9 mouse cellular contexts compared by ENCODE assay signal in the genomic region with DNA sequence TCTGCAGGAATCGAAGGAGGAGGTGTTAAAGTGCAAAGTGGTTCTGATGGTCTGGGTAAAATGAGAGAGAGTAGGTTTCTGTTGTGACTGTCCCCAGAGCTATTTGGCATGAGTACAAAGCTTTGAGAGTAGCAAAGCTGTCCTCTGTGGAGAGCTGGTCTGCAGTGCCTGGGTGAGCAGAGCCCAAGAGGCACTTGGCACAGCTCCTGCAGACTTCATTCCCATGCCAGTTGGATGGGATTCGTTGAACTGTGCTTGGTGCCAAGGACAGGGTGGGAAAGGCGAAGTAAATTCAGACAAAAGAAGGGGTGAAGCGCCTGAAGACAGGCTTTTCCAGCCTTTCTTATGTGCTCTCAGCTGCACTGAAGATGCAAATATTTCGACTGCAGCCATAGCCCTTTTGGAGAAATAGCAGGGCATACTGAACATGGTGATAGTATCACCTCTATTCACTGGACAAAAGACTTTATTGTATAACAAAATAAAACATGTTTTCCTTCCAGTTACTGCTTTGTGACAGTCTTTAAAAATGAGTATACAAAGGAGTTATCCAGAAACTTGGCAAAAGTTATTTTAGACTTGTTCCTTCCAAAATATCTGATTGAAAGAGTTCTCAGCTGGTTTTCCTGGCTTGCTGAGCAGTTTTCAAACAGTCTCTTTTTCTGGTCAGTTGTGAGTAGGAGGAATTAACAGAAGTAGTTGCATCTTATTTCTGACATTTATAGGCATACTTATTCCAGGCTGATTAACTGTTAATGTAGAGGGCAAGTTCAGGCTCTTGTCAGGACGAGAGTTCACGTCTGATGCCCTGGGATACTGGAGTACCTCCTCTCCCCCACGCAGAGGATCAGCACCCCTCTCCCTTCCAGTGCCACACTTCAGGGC. TPM values are rescaled to one million over a fixed set of nuclear protein-coding genes. Genes with fewer than 3 reads are reported as not detected.
DNase-seq lines count a peak whose midpoint lies in the region; ATAC-seq lines count a peak whose summit lies in the region.
"Had no signal": no experiment of that assay in that cellular context is flagged by ENCODE, and none has a peak within 500 bp of the region (broad histone marks: within the 10 kb centered on the region; RNA-seq: fewer than 3 reads in every experiment).

No protein-coding gene starts in this region.

- H3K4me1 ChIP-seq in forebrain, embryonic 15.5 days = peaks cover 10% of the 10 kb centered on the region
- H3K4me1 ChIP-seq in forebrain, embryonic 12.5 days = no peaks in the 10 kb centered on the region; the same call in 1 of the 2 replicates
- no peaks in the 10 kb centered on the region for H3K4me1 ChIP-seq in neural tube, embryonic 14.5 days (ENCODE audit: control insufficient read depth, insufficient read depth, low read length)
- H3K4me1 ChIP-seq: liver, embryonic 13.5 days had no signal

- no peaks in the 10 kb centered on the region for H3K9me3 ChIP-seq in forebrain, embryonic 15.5 days
- H3K9me3 ChIP-seq in forebrain, embryonic 12.5 days = no peaks in the 10 kb centered on the region
- H3K9me3 ChIP-seq in neural tube, embryonic 14.5 days (ENCODE audit: control insufficient read depth, low read length) = no peaks in the 10 kb centered on the region
- H3K9me3 ChIP-seq: liver, embryonic 13.5 days had no signal

- WGBS in forebrain, embryonic 15.5 days = 23% methylated on average over 8 of the region's 8 CpGs
- WGBS in forebrain, embryonic 12.5 days = 73% methylated on average over 8 of the region's 8 CpGs
- WGBS in neural tube, embryonic 14.5 days = 56% methylated on average over 8 of the region's 8 CpGs

- DNase-seq in adrenal gland, postnatal 25 days = peak; percentile 72
- DNase-seq in frontal cortex, postnatal 14 days (ENCODE audit: low spot score in 2 of 2) = peak; percentile 50 to 64
- peak; percentile 59 to 88 for DNase-seq in layer of hippocampus, postnatal 14 days (ENCODE audit: low spot score in 2 of 2)
- DNase-seq: liver, embryonic 13.5 days had no signal

- H3K36me3 ChIP-seq in forebrain, embryonic 15.5 days = no peaks in the 10 kb centered on the region
- no peaks in the 10 kb centered on the region for H3K36me3 ChIP-seq in forebrain, embryonic 12.5 days (replicated peaks)
- no peaks in the 10 kb centered on the region for H3K36me3 ChIP-seq in neural tube, embryonic 14.5 days (ENCODE audit: control insufficient read depth, insufficient read depth, low read length)
- H3K36me3 ChIP-seq: liver, embryonic 13.5 days had no signal

- no peak overlapping the region for H3K9ac ChIP-seq in forebrain, embryonic 15.5 days (replicated peaks)
- no peak overlapping the region for H3K9ac ChIP-seq in forebrain, embryonic 12.5 days
- no peak overlapping the region for H3K9ac ChIP-seq in neural tube, embryonic 14.5 days (replicated peaks; ENCODE audit: low read depth, low read length)
- H3K9ac ChIP-seq: liver, embryonic 13.5 days had no signal

- no peak overlapping the region for H3K4me3 ChIP-seq in forebrain, embryonic 15.5 days
- H3K4me3 ChIP-seq in forebrain, embryonic 12.5 days (replicated peaks) = no peak overlapping the region
- H3K4me3 ChIP-seq in neural tube, embryonic 14.5 days (ENCODE audit: low read depth, low read length) = no peak overlapping the region
- H3K4me3 ChIP-seq: liver, embryonic 13.5 days had no signal

- H3K27ac ChIP-seq in forebrain, embryonic 15.5 days (replicated peaks) = no peak overlapping the region
- H3K27ac ChIP-seq in forebrain, embryonic 12.5 days = no peak overlapping the region
- H3K27ac ChIP-seq in neural tube, embryonic 14.5 days (ENCODE audit: low read depth, low read length) = no peak overlapping the region
- H3K27ac ChIP-seq: liver, embryonic 13.5 days had no signal

- ATAC-seq in forebrain, embryonic 15.5 days (replicated peaks) = peak; percentile 96
- ATAC-seq in forebrain, embryonic 12.5 days (ENCODE audit: low FRiP score) = no peak
- peak; percentile 93 for ATAC-seq in neural tube, embryonic 14.5 days (ENCODE audit: low read depth)
- ATAC-seq in erythroblast, adult 5-6 weeks (replicated peaks; ENCODE audit: low FRiP score, poor library complexity, severe bottlenecking) = no peak
- no peak for ATAC-seq in megakaryocyte progenitor cell, adult 5-6 weeks (replicated peaks; ENCODE audit: poor library complexity)

- H3K27me3 ChIP-seq in forebrain, embryonic 15.5 days = no peaks in the 10 kb centered on the region
- no peaks in the 10 kb centered on the region for H3K27me3 ChIP-seq in forebrain, embryonic 12.5 days
- H3K27me3 ChIP-seq in neural tube, embryonic 14.5 days (ENCODE audit: control insufficient read depth, insufficient read depth, low read length) = no peaks in the 10 kb centered on the region
- H3K27me3 ChIP-seq: liver, embryonic 13.5 days had no signal

- no peak overlapping the region for H3K4me2 ChIP-seq in forebrain, embryonic 15.5 days (replicated peaks)
- H3K4me2 ChIP-seq in forebrain, embryonic 12.5 days = no peak overlapping the region
- H3K4me2 ChIP-seq in neural tube, embryonic 14.5 days (ENCODE audit: low read depth, low read length) = no peak overlapping the region
- H3K4me2 ChIP-seq: liver, embryonic 13.5 days had no signal

RNA-seq across cellular contexts. Expression of gene C1d, which starts 48.9 kb away (rescaled TPM):
- 104 and 114 TPM in 2 replicates for polyA plus RNA-seq in forebrain, embryonic 15.5 days (2015; fragmentation: Nextera tagmentation; extraction: Ambion mirVana)
- polyA plus RNA-seq in forebrain, embryonic 12.5 days (2016; fragmentation: Nextera tagmentation; extraction: Ambion mirVana) = 99.0 and 99.7 TPM in 2 replicates
- 63.4 and 64.5 TPM in 2 replicates for total RNA-seq in adrenal gland, postnatal 25 days (2021)
- total RNA-seq in layer of hippocampus, postnatal 14 days (2021) = 10 to 100 TPM; 55.3 to 63.3 TPM
- 154 and 178 TPM in 2 replicates for polyA plus RNA-seq in neural tube, embryonic 14.5 days (2014; fragmentation: Nextera tagmentation; extraction: Ambion mirVana)
- total RNA-seq in erythroblast, adult 5-6 weeks (2015; ENCODE audit: low replicate concordance) = 16.3 and 21.3 TPM in 2 replicates
- total RNA-seq in erythroblast, adult 5-6 weeks (2017; ENCODE audit: low replicate concordance) = 12.4 and 28.2 TPM in 2 replicates
- 56.5 and 62.5 TPM in 2 replicates for total RNA-seq in megakaryocyte progenitor cell, adult 5-6 weeks (2015)
- total RNA-seq in megakaryocyte progenitor cell, adult 5-6 weeks (2017) = 55.7 and 70.1 TPM in 2 replicates

Comparison
In these comparisons a context has a peak if more than half of its experiments do, and no peak if none do; other contexts are left out.
1. ATAC-seq: peak in forebrain, embryonic 15.5 days (single experiment) and neural tube, embryonic 14.5 days (single experiment); none in forebrain, embryonic 12.5 days (single experiment), erythroblast, adult 5-6 weeks (single experiment) and megakaryocyte progenitor cell, adult 5-6 weeks (single experiment).
2. Peak in every context shown above with its lines, with median percentiles within 50 percentile points of each other: DNase-seq.